Mouse (Mus musculus) kidney, adult 9 months (tissue): Measurements from ENCODE around the gene Trim28.
A peak's percentile ranks its signal among the peaks of the same experiment; 100 is the strongest.

ENCODE experiments used
- DNase-seq: peaks from one replicate; pipeline ENCODE4 v3.0.0; 2022

Gene Trim28

GRCm38 (mm10) chr7:12998851-12999250 lies at the start of gene Trim28:
Trim28 (plus strand) TSS chr7:12999114.
- no peak for DNase-seq

- DNase-seq, result no peak
These were observed 49.1 kb upstream of the Trim28 start for GRCm38 (mm10) chr7:12949872-12950229.

- no peak for DNase-seq
These were observed 44.0 kb upstream of the Trim28 start for GRCm38 (mm10) chr7:12954896-12955295.

GRCm38 (mm10) chr7:12957511-12957910 lies 41.4 kb upstream of the Trim28 start:
- DNase-seq, result no peak

GRCm38 (mm10) chr7:12958948-12959347 lies 40.0 kb upstream of the Trim28 start:
- no peak for DNase-seq

GRCm38 (mm10) chr7:12959718-12960117 lies 39.2 kb upstream of the Trim28 start:
- no peak for DNase-seq

GRCm38 (mm10) chr7:12961511-12962141 lies 37.3 kb upstream of the Trim28 start:
- DNase-seq, result peak; percentile 55

GRCm38 (mm10) chr7:12965678-12966091 lies 33.2 kb upstream of the Trim28 start, which contains the start of gene Zfp324:
Zfp324 (plus strand) TSS chr7:12965838.
- peak; percentile 94 for DNase-seq

- DNase-seq, result peak; percentile 61
These were observed 32.6 kb upstream of the Trim28 start for GRCm38 (mm10) chr7:12966104-12966845.

GRCm38 (mm10) chr7:12970906-12971305 lies 28.0 kb upstream of the Trim28 start:
- DNase-seq, result no peak

- DNase-seq, result peak; percentile 99
These were observed 21.1 kb upstream of the Trim28 start, which contains the start of gene Zfp446 for GRCm38 (mm10) chr7:12977682-12978389. Zfp446 (plus strand) TSS chr7:12977848.

- no peak for DNase-seq
These were observed 19.8 kb upstream of the Trim28 start for GRCm38 (mm10) chr7:12978931-12979722.

GRCm38 (mm10) chr7:12979776-12980175 lies 19.1 kb upstream of the Trim28 start:
- no peak for DNase-seq

- no peak for DNase-seq
These were observed 18.6 kb upstream of the Trim28 start for GRCm38 (mm10) chr7:12980291-12980690.

GRCm38 (mm10) chr7:12985724-12986123 lies 13.2 kb upstream of the Trim28 start:
- no peak for DNase-seq

GRCm38 (mm10) chr7:12986906-12987305 lies 12.0 kb upstream of the Trim28 start:
- no peak for DNase-seq

- DNase-seq, result no peak
These were observed 11.3 kb upstream of the Trim28 start for GRCm38 (mm10) chr7:12987409-12988189.

- peak; percentile 35 for DNase-seq
These were observed 6.7 kb upstream of the Trim28 start for GRCm38 (mm10) chr7:12992222-12992621.

- DNase-seq, result no peak
These were observed 5.8 kb upstream of the Trim28 start for GRCm38 (mm10) chr7:12993148-12993547.

GRCm38 (mm10) chr7:12995862-12996261 lies 3.1 kb upstream of the Trim28 start:
- DNase-seq, result no peak

- DNase-seq, result no peak
These were observed 1.7 kb upstream of the Trim28 start for GRCm38 (mm10) chr7:12997230-12997629.

- no peak for DNase-seq
These were observed 861 bp upstream of the Trim28 start, which contains the start of gene Slc27a5 for GRCm38 (mm10) chr7:12998053-12998452. Slc27a5 (minus strand) TSS chr7:12998192.
